Mouse (Mus musculus): Measurements from ENCODE around the gene Bcl2l11. TPM values are rescaled to one million over a fixed set of nuclear protein-coding genes. Genes with fewer than 3 reads are reported as not detected.

The Bcl2l11 gene
- polyA plus RNA-seq, 1 experiment from 2014 or later: 15.7 TPM

- TF ChIP-seq CTCF (IDR thresholded peaks at IDR 0.05; ENCODE audit: low read depth): no peak
- DNase-seq (ENCODE audit: low spot score) (no peak), ATAC-seq (replicated peaks; ENCODE audit: low FRiP score, low read depth) (no peak)
Measured at GRCm38 (mm10) chr2:128203749-128204405, 78.0 kb downstream of the Bcl2l11 start.

GRCm38 (mm10) chr2:128208541-128208940, 82.7 kb downstream of the Bcl2l11 start:
- no peak for TF ChIP-seq CTCF (IDR thresholded peaks at IDR 0.05; ENCODE audit: low read depth)
- Histone ChIP-seq H3K4me2 (ENCODE audit: low read length) (no peak overlapping the region), H3K27ac (no peak overlapping the region), H3K9ac (ENCODE audit: low read depth, low read length) (no peak overlapping the region), H3K4me3 (replicated peaks; ENCODE audit: low read depth, low read length) (no peak overlapping the region), H3K36me3 (ENCODE audit: insufficient read depth, low read length) (no peaks in the 10 kb centered on the region), H3K27me3 (ENCODE audit: insufficient read depth, low read length) (no peaks in the 10 kb centered on the region), H3K4me1 (replicated peaks; ENCODE audit: insufficient read depth, low read length) (peaks cover 13% of the 10 kb centered on the region), H3K9me3 (replicated peaks; ENCODE audit: low read length) (no peaks in the 10 kb centered on the region)
- no peak for DNase-seq (ENCODE audit: low spot score)
- 68% methylated on average over 1 of the region's 1 CpGs for WGBS
- ATAC-seq (replicated peaks; ENCODE audit: low FRiP score, low read depth): no peak

More at GRCm38 (mm10) chr2:128203749-128204405, 78.0 kb downstream of the Bcl2l11 start:
- Histone ChIP-seq H3K4me3 (replicated peaks; ENCODE audit: low read depth, low read length) (no peak overlapping the region), H3K27ac (no peak overlapping the region), H3K4me1 (replicated peaks; ENCODE audit: insufficient read depth, low read length) (no peaks in the 10 kb centered on the region), H3K36me3 (ENCODE audit: insufficient read depth, low read length) (no peaks in the 10 kb centered on the region), H3K4me2 (ENCODE audit: low read length) (no peak overlapping the region), H3K9ac (ENCODE audit: low read depth, low read length) (no peak overlapping the region), H3K27me3 (ENCODE audit: insufficient read depth, low read length) (no peaks in the 10 kb centered on the region), H3K9me3 (replicated peaks; ENCODE audit: low read length) (no peaks in the 10 kb centered on the region)
- WGBS: 79% methylated on average over 6 of the region's 6 CpGs

DNA sequence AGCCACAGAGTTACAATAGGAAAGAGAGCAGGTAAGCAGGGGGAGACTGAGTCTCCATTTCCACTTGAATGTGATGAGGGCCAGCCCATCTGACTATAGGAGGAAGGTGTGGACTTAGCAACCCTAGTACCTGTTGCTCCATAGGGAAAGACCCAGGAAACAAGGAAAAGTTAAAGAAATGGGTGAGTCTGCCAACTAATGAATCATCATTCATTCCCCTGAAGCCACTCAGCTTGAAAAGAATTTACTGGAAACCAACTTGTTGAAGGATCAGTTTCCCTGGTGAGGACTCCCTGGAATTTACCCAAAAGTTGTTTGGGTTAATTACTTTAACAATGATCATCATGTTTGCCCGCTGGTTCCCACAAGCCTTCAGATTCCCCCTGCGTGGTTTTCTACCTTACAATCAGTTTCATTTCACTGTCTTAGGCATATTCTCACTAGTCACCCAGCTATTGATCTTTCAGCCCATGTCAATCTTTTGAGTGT, 84.0 kb downstream of the Bcl2l11 start:
- ATAC-seq (replicated peaks; ENCODE audit: low FRiP score, low read depth): no peak
- Histone ChIP-seq H3K4me2 (ENCODE audit: low read length) (no peak overlapping the region), H3K9me3 (replicated peaks; ENCODE audit: low read length) (no peaks in the 10 kb centered on the region), H3K27me3 (ENCODE audit: insufficient read depth, low read length) (no peaks in the 10 kb centered on the region), H3K4me3 (replicated peaks; ENCODE audit: low read depth, low read length) (no peak overlapping the region), H3K9ac (ENCODE audit: low read depth, low read length) (no peak overlapping the region), H3K27ac (no peak overlapping the region), H3K36me3 (ENCODE audit: insufficient read depth, low read length) (no peaks in the 10 kb centered on the region), H3K4me1 (replicated peaks; ENCODE audit: insufficient read depth, low read length) (peaks cover 13% of the 10 kb centered on the region)
- no peak for DNase-seq (ENCODE audit: low spot score)
- TF ChIP-seq CTCF (IDR thresholded peaks at IDR 0.05; ENCODE audit: low read depth): no peak
- 84% methylated on average over 2 of the region's 2 CpGs for WGBS

- 35% methylated on average over 9 of the region's 9 CpGs for WGBS
- Histone ChIP-seq H3K4me1 (replicated peaks; ENCODE audit: insufficient read depth, low read length) (peaks cover 13% of the 10 kb centered on the region), H3K27ac (no peak overlapping the region), H3K4me2 (ENCODE audit: low read length) (no peak overlapping the region), H3K4me3 (replicated peaks; ENCODE audit: low read depth, low read length) (no peak overlapping the region), H3K27me3 (ENCODE audit: insufficient read depth, low read length) (no peaks in the 10 kb centered on the region), H3K9ac (ENCODE audit: low read depth, low read length) (no peak overlapping the region), H3K9me3 (replicated peaks; ENCODE audit: low read length) (no peaks in the 10 kb centered on the region), H3K36me3 (ENCODE audit: insufficient read depth, low read length) (no peaks in the 10 kb centered on the region)
- TF ChIP-seq CTCF (IDR thresholded peaks at IDR 0.05; ENCODE audit: low read depth): no peak
- ATAC-seq (replicated peaks; ENCODE audit: low FRiP score, low read depth) (no peak), DNase-seq (ENCODE audit: low spot score) (peak; percentile 44)
Measured at GRCm38 (mm10) chr2:128210376-128210775, 84.5 kb downstream of the Bcl2l11 start.

GRCm38 (mm10) chr2:128211022-128211880, 85.4 kb downstream of the Bcl2l11 start:
- Histone ChIP-seq H3K27me3 (ENCODE audit: insufficient read depth, low read length) (no peaks in the 10 kb centered on the region), H3K27ac (0 out of 2 replicates have a peak overlapping the region, but pooled peaks have one; percentile 42), H3K4me3 (replicated peaks; ENCODE audit: low read depth, low read length) (no peak overlapping the region), H3K9me3 (replicated peaks; ENCODE audit: low read length) (no peaks in the 10 kb centered on the region), H3K36me3 (ENCODE audit: insufficient read depth, low read length) (no peaks in the 10 kb centered on the region), H3K9ac (ENCODE audit: low read depth, low read length) (no peak overlapping the region), H3K4me1 (replicated peaks; ENCODE audit: insufficient read depth, low read length) (peaks cover 13% of the 10 kb centered on the region), H3K4me2 (ENCODE audit: low read length) (peak overlapping the region; percentile 28)
- WGBS: 24% methylated on average over 19 of the region's 19 CpGs
- no peak for TF ChIP-seq CTCF (IDR thresholded peaks at IDR 0.05; ENCODE audit: low read depth)
- DNase-seq (ENCODE audit: low spot score) (peak; percentile 38), ATAC-seq (replicated peaks; ENCODE audit: low FRiP score, low read depth) (peak; percentile 46; the same call in 1 of the 2 replicates)

- 51% methylated on average over 8 of the region's 8 CpGs for WGBS
- H3K27ac ChIP-seq: no peak overlapping the region
Measured at GRCm38 (mm10) chr2:128211881-128212209, 86.0 kb downstream of the Bcl2l11 start.

More at GRCm38 (mm10) chr2:128211881-128212209, 86.0 kb downstream of the Bcl2l11 start:
- TF ChIP-seq CTCF (IDR thresholded peaks at IDR 0.05; ENCODE audit: low read depth): no peak
- Histone ChIP-seq H3K36me3 (ENCODE audit: insufficient read depth, low read length) (no peaks in the 10 kb centered on the region), H3K27me3 (ENCODE audit: insufficient read depth, low read length) (no peaks in the 10 kb centered on the region), H3K4me3 (replicated peaks; ENCODE audit: low read depth, low read length) (no peak overlapping the region), H3K9ac (ENCODE audit: low read depth, low read length) (no peak overlapping the region), H3K4me2 (ENCODE audit: low read length) (peak overlapping the region; percentile 28; the same call in 1 of the 2 replicates), H3K4me1 (replicated peaks; ENCODE audit: insufficient read depth, low read length) (peaks cover 13% of the 10 kb centered on the region), H3K9me3 (replicated peaks; ENCODE audit: low read length) (no peaks in the 10 kb centered on the region)
- no peak for DNase-seq (ENCODE audit: low spot score)
- ATAC-seq (replicated peaks; ENCODE audit: low FRiP score, low read depth): no peak

Data from kidney, postnatal 0 days (tissue).